Mouse (Mus musculus) midbrain, embryonic 16.5 days (tissue): ENCODE measurements at regions not wholly inside any gene's neighbourhood (a gene's known extent, or its start where the extent isn't known, plus 50 kb on each side); places are given as distances from the start of the nearest gene placed in this dataset.

Source experiments
- ATAC-seq: fragments of 200-750 bp; cut with Nextera tagmentation; 2 replicates; pipeline ENCODE4 v1.8.0; 2017; ENCODE audit warnings: moderate TSS enrichment
- H3K27ac ChIP-seq: fragments of 300-500 bp; sonication (generic); 2 replicates; pipeline ENCODE4 v1.5.1; 2014; ENCODE audit warnings: mild to moderate bottlenecking, low read length, mixed read lengths
- H3K27me3 ChIP-seq: fragments of 300-500 bp; sonication (generic); 2 replicates; pipeline ENCODE4 v1.6.1; 2014; ENCODE audit warnings: low read depth, low read length, mixed read lengths; ENCODE audit not compliant: control insufficient read depth, insufficient read depth
- H3K36me3 ChIP-seq: fragments of 300-500 bp; sonication (generic); 2 replicates; pipeline ENCODE4 v1.6.1; 2014; ENCODE audit warnings: mild to moderate bottlenecking, low read length, moderate library complexity, mixed read lengths; ENCODE audit not compliant: control insufficient read depth, insufficient read depth
- H3K4me1 ChIP-seq: fragments of 300-500 bp; sonication (generic); 2 replicates; pipeline ENCODE4 v1.6.1; 2014; ENCODE audit warnings: mild to moderate bottlenecking, low read length, mixed read lengths; ENCODE audit not compliant: control insufficient read depth, insufficient read depth
- H3K4me2 ChIP-seq: fragments of 300-500 bp; sonication (generic); 2 replicates; pipeline ENCODE4 v1.6.1; 2014; ENCODE audit warnings: mild to moderate bottlenecking, low read length, mixed read lengths
- H3K4me3 ChIP-seq: fragments of 300-500 bp; sonication (generic); 2 replicates; pipeline ENCODE4 v1.5.1; 2014; ENCODE audit warnings: low read depth, mild to moderate bottlenecking, low read length, moderate library complexity, mixed read lengths
- H3K9ac ChIP-seq: fragments of 300-500 bp; sonication (generic); 2 replicates; pipeline ENCODE4 v1.6.1; 2014; ENCODE audit warnings: low read depth, low read length, mixed read lengths
- H3K9me3 ChIP-seq: fragments of 300-500 bp; sonication (generic); replicated peaks from 2 replicates; pipeline ENCODE4 v1.6.1; 2014; ENCODE audit warnings: mild to moderate bottlenecking, low read length, mixed read lengths; ENCODE audit not compliant: control insufficient read depth, poor library complexity, severe bottlenecking
- WGBS: fragments of 180-500 bp; shearing (Covaris S2); extraction: QIAGEN DNeasy Blood & Tissue Kit; methylation state at CpG from one replicate; pipeline ENCODE4 v1.1.7; 2014; 5-methylcytosine and 5-hydroxymethylcytosine counted together

DNA sequence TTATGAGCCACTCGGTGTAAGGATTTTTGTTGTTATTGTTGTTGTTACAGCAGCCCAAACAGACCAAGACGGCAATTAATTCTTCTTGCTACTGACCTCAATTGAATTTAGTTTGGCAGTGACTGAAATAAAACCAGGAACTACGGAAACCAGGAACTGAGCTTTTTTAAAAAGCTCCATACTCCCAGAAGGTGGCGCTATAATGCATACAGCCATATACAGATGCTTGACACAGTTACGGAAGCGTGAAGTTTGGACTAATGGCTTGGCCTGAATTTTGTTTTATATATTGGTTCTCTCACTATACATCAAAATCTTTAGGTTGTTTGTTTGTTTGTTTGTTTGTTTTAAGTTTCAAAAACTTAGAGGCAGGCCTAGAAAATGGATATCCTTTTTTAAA is 98.5 kb upstream of the Adamts3 start:
- Histone ChIP-seq H3K27me3 (no peaks in the 10 kb centered on the region), H3K27ac (no peak overlapping the region), H3K9ac (no peak overlapping the region), H3K9me3 (no peaks in the 10 kb centered on the region), H3K4me2 (no peak overlapping the region), H3K4me1 (no peaks in the 10 kb centered on the region), H3K36me3 (no peaks in the 10 kb centered on the region), H3K4me3 (no peak overlapping the region)
- WGBS: 62% methylated on average over 6 of the region's 6 CpGs
- no peak for ATAC-seq

DNA sequence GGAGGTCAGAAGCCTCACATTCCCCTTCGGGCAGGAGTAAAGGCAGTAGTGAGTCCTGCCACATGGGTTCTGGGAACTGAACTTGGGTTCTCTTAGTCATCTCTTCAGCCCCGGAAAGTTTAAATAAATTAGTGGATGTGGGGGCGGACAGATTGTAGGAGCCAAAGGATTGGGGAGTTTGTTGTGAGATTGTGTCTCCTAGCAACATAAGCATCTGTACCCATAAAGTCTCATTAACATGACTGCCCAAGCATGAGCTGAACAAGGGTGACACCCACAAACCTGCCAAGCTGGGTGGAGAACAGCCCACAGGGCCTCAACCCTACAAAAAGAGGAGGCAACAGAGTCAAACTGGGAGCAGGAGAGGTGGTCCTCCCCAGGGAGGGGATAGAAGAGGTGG is 97.1 kb upstream of the Adamts3 start:
- 93% methylated on average over 3 of the region's 3 CpGs for WGBS
- no peak overlapping the region for H3K4me2 ChIP-seq
- H3K36me3 ChIP-seq: no peaks in the 10 kb centered on the region
- no peak overlapping the region for H3K9ac ChIP-seq
- no peak overlapping the region for H3K27ac ChIP-seq
- ATAC-seq: no peak
- no peaks in the 10 kb centered on the region for H3K9me3 ChIP-seq
- H3K4me3 ChIP-seq: no peak overlapping the region
- H3K27me3 ChIP-seq: no peaks in the 10 kb centered on the region
- H3K4me1 ChIP-seq: no peaks in the 10 kb centered on the region

DNA sequence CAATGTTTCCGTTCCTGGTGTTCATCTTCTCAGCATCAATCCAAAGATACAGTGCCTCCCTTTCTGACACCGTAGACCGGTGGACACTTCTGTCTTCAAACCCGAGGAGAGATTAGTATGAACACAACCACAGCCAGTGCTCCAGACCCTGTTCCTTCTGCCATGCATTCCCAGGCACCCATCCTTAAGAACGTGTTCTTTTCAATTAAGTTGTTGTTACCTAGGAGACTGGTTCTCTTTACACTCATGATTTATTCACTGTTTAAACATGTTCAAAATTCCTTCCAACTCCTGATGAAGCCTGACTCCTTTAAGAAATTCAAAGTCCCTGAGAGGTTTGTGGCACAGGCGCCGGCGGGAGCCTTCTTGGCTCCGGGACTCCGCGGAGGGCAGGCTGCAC is 69.5 kb upstream of the Adamts3 start:
- Histone ChIP-seq H3K27me3 (no peaks in the 10 kb centered on the region), H3K4me3 (no peak overlapping the region), H3K4me2 (no peak overlapping the region), H3K27ac (no peak overlapping the region), H3K36me3 (no peaks in the 10 kb centered on the region), H3K9ac (no peak overlapping the region), H3K9me3 (no peaks in the 10 kb centered on the region), H3K4me1 (no peaks in the 10 kb centered on the region)
- no peak for ATAC-seq
- 90% methylated on average over 11 of the region's 11 CpGs for WGBS

DNA sequence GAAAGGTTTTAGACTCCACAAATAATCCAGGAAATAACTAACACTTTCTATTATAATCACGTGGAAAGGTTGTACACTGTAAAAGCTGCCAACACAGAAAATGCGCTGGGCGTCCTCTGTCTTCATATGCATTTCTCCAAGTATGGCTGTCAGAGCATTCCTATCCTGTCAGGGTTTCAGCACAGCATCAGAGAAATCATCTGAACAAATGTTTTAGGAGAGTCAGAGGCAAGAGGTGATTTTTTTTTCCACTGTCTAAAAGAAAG is 62.5 kb upstream of the Adamts3 start:
- Histone ChIP-seq H3K9ac (no peak overlapping the region), H3K4me1 (no peaks in the 10 kb centered on the region; the same call in 1 of the 2 replicates), H3K36me3 (no peaks in the 10 kb centered on the region), H3K27ac (0 out of 2 replicates have a peak overlapping the region, but pooled peaks have one; percentile 5), H3K9me3 (no peaks in the 10 kb centered on the region), H3K27me3 (no peaks in the 10 kb centered on the region), H3K4me2 (no peak overlapping the region), H3K4me3 (no peak overlapping the region)
- 83% methylated on average over 3 of the region's 3 CpGs for WGBS
- no peak for ATAC-seq

DNA sequence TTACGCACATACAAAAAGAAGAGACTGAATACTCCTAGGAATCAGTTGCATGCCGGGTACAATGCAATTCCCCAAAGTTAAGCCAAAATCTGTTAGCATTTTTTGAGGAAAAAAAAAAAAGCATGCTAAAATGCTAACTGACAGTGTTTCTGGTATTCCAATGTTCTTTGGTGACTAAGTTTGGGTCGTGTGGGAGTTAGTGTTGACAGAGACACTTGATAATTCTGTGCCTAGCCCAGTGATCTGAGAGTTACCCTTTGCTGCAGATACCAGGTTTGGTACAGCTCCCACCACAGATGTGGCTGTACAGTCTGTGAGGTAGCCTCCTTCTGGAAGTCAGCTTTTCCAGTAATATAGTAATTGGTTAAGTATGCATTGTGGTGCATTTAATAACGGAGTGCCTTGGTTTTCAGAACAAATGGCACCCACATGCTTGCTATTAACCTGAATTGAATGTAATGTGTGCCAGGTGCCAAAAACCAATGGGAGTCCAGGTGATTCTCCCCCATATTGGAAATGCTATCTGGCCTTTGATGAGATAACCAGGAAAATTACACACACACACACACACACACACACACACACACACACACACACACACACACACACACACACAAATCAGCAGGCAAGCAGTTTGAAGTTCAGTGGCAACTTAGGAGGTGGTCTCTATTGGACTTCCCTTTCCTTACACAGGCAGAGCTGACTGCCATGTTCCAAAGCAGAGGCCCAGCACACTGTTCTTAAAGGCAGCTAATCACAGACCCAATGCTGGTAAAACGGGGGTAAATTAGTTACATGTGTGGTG is 61.9 kb upstream of the Adamts3 start:
- H3K27ac ChIP-seq: 0 out of 2 replicates have a peak overlapping the region, but pooled peaks have one; percentile 5

DNA sequence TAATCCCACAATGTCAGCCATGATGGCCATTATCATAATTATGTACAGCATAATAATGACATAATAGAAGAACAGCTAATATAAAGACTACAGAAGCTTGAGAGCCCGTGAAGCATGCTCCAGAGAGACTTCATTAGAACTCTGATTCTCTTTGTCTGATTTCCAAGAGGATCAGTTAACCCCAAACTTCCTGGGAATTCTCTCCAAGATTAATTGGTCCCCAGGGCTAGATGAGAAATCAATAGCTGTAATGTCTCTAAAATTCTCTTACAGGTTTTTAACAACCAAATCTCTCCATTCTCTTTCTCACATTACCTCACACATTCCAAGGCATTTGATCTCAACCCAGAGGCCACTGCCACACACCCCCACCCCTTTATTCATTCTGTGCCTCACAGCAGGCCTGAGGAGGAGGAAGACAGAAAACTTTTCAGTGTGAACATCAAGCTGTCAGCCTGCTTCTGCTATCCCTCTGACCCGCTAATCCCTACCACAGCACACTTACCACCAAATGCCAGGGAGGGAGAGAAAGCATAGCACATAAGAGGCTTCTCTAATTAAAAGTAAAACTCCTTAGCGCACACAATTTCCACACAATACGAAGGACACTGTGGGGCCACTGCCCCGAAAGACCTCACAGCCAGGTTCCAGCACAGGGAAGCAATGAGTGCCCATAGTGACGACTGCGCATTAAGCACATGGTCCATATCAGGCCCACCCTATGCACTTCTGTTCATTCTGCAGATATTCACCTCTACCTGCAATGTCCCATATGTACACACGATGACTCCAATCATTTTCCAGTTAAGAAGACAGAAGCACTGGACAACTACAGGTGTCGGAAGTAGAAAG is 60.4 kb upstream of the Adamts3 start:
- H3K27ac ChIP-seq: no peak overlapping the region
- WGBS: 22% methylated on average over 9 of the region's 9 CpGs
- H3K9ac ChIP-seq: no peak overlapping the region
- no peak overlapping the region for H3K4me2 ChIP-seq
- peaks cover 6% of the 10 kb centered on the region for H3K9me3 ChIP-seq
- no peaks in the 10 kb centered on the region; the same call in 1 of the 2 replicates for H3K4me1 ChIP-seq
- peak; percentile 76 for ATAC-seq
- no peaks in the 10 kb centered on the region for H3K36me3 ChIP-seq
- no peak overlapping the region for H3K4me3 ChIP-seq
- H3K27me3 ChIP-seq: no peaks in the 10 kb centered on the region

More for the DNA sequence above, 61.9 kb upstream of the Adamts3 start:
- Histone ChIP-seq H3K4me1 (no peaks in the 10 kb centered on the region; the same call in 1 of the 2 replicates), H3K4me3 (no peak overlapping the region), H3K27me3 (no peaks in the 10 kb centered on the region), H3K36me3 (no peaks in the 10 kb centered on the region), H3K9me3 (no peaks in the 10 kb centered on the region), H3K4me2 (no peak overlapping the region), H3K9ac (no peak overlapping the region)
- ATAC-seq: no peak
- WGBS: 84% methylated on average over 5 of the region's 5 CpGs

DNA sequence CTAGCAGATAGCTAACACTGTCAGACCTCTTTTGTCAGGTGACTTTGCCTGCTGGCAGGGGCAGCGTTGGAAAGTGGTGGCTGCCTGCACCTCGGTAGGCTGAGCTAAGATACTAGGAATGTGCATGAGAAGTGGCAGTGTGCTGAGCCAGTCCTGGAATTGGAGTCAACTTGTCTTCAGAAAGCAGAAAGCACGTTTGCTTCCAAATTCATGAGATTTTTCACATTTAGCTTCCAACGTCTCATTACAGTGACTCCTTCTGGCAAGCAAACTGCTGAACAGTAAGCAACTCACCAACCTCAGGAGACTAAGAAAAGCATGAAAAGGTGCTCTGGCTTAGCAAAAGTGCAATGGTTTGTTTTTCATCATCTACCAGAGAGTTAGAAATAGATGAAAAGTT is 59.1 kb upstream of the Adamts3 start:
- ATAC-seq: no peak
- WGBS: 31% methylated on average over 4 of the region's 4 CpGs
- no peaks in the 10 kb centered on the region for H3K36me3 ChIP-seq

DNA sequence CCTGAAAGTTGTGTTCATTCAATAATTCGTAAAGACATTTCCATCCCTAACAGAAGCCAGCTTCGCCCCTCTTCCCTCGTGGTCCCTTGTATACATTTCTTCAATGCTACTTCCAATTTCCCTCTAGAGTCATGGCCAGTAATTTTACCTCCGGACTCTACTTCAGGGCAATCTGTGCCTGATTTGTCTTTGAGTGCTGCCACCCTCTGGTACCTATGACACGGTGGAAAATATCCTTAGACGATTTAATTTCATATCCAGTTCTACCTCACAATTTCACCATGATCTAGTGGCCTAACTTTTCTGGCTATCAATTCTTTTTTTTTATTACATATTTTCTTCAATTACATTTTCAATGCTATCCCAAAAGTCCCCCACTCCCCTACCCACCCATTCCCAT is 49.9 kb upstream of the Adamts3 start:
- Histone ChIP-seq H3K4me2 (no peak overlapping the region), H3K9ac (no peak overlapping the region), H3K36me3 (no peaks in the 10 kb centered on the region), H3K9me3 (no peaks in the 10 kb centered on the region), H3K4me3 (no peak overlapping the region), H3K27me3 (no peaks in the 10 kb centered on the region), H3K27ac (no peak overlapping the region), H3K4me1 (no peaks in the 10 kb centered on the region)
- ATAC-seq: no peak
- 88% methylated on average over 6 of the region's 6 CpGs for WGBS

More for the DNA sequence above, 59.1 kb upstream of the Adamts3 start:
- no peak overlapping the region for H3K27ac ChIP-seq
- H3K4me2 ChIP-seq: no peak overlapping the region
- H3K27me3 ChIP-seq: no peaks in the 10 kb centered on the region
- H3K9ac ChIP-seq: no peak overlapping the region
- no peak overlapping the region for H3K4me3 ChIP-seq
- H3K9me3 ChIP-seq: peaks cover 6% of the 10 kb centered on the region
- H3K4me1 ChIP-seq: no peaks in the 10 kb centered on the region; the same call in 1 of the 2 replicates
